Mouse (Mus musculus) layer of hippocampus, postnatal 14 days (tissue): ENCODE results near the gene Zfp697. TPM values are rescaled to one million over a fixed set of nuclear protein-coding genes. Genes with fewer than 3 reads are reported as not detected.
A peak's percentile ranks its signal among the peaks of the same experiment; 100 is the strongest.
"Not testable (repeated sequence)": the region's sequence is repeated elsewhere in the genome, so short reads cannot be mapped to it uniquely, and the experiment has no call there.

Experiments used
- DNase-seq, 2 experiments: peaks; one replicate each; pipeline ENCODE4 v3.0.0; 2021 to 2022; ENCODE audit warnings: low spot score in 2 of 2, mixed read lengths in 1 of 2
- total RNA-seq, 2 experiments: library from RNA; stranded (reverse); gene quantifications; 2 replicates each; pipeline ENCODE4 v1.2.3; 2021

The Zfp697 gene
- total RNA-seq, 2 experiments from 2014 or later = 25.7 to 26.9 TPM

DNA sequence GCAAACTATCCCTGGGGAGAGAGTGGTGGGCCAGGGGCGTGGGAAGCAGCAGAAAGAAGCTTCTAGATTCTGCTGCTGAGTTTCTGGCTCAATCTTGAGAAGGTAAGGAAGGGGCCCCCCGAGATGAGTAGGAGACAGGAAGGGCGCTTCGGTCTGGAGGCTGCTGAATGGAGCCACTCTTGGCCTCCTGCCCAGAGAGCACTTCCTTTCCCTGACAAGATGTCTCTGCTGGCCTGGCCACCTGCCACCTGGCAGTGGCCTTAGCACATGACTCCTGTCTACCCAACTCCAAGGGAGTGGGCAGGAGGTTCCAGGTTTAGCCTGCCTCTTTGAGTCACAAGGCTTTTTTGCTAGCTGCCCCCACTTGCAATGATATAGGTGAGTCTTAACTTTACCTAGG, 35.1 kb downstream of the Zfp697 start:
- peak; percentile 66 to 76 for DNase-seq

DNA sequence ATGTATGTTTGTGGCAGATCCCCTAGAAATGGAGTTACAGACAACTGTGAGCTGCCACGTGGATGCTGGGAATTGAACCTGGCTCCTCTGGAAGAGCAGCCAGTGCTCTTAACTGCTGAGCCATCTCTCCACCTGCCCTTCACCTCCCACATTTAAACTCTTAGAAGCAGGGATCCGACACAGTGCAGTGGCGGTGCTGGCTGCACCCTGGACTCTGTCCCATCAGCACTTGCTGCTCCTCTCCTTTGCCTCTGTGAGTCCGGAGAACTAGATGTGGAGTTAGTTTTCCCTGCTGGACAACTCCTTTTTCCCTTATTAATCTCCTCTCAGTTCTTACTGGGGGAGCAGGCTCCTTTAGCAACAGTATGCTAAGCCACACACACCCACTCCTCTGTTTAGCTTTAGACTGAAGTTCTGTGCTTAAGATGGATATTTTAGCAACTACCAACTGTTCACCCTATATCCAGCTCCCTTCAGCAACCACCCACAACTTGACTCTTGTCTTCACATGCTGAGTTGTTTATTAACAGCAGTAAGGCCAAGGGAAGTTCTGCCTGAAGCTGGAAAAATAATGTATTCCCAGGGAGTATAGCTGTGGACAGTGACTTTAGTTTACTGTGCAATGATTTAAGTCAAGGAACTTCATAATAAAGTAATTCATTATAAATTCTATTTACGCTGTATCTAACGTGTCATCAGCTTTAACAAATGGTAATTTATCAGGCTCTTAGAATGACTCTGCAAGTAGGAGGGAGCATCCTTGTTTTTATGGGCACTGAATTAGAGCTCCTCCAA, 36.9 kb downstream of the Zfp697 start:
- DNase-seq = no peak

GRCm38 (mm10) chr3:98419786-98420070, 37.5 kb downstream of the Zfp697 start:
- no peak for DNase-seq

DNA sequence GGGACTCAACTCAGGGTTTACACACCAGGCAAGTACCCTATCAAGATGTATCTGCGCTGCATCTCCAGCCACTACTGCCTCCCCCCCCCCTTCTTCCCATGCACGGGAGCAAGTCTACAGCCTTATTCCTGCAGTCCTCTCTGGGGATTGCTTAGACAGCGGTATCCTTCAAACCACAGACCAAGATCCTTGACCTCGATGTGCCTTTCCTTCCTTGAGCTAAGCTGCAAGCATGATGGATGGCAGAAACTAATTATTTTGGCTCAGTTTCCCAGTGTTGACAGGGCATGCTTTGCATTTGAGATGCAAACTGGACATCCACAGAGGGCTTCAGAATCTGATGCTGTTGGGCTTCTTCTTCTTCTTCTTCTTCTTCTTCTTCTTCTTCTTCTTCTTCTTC, 40.7 kb downstream of the Zfp697 start:
- DNase-seq = no peak

GRCm38 (mm10) chr3:98426749-98427148, 44.5 kb downstream of the Zfp697 start:
- no peak for DNase-seq

GRCm38 (mm10) chr3:98427260-98427599, 45.0 kb downstream of the Zfp697 start:
- DNase-seq = no peak

GRCm38 (mm10) chr3:98427600-98428448, 45.6 kb downstream of the Zfp697 start:
- peak; percentile 82 to 87 for DNase-seq

DNA sequence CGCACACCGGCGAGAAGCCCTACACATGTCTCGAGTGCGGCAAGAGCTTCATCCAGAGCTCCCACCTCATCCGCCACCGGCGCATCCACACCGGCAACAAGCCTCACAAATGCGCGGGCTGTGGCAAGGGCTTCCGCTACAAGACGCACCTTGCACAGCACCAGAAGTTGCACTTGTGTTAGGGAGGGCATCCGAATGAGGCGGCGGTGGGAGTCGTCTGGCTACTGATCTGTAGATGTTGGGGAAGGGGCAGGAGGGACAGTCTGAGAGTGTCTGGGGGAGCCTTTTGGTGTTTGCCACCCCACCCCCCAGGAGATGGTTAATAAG, 46.2 kb downstream of the Zfp697 start:
- no peak for DNase-seq

DNA sequence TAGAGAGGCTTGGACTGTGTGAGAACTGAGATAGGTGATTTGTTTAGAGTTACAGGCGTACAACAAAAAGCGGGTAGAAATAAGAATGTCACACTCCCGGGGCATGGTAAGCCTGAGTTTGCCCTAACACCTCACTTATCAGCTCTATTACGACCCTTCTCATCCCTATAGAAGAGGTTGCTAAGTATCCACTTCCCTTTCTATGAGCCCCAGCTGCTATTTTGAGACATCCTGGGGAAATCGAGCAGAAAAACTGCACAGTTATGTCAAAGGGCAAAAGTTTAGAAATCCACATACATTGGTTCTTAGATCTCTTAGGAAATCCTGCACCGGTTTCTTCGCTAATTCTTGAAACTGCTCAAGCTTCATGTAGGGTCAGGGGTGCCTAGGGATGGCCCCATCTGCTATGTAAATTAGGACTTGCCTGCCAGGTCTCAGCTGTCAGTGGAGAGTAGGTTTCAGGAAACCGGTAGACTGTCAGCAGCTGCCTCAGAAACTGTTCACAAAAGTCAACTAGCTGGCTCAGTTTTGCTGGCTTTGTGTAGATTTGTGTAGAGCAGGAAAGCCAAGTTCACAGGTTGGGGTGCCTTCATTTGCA, 46.8 kb downstream of the Zfp697 start:
- DNase-seq = no peak

DNA sequence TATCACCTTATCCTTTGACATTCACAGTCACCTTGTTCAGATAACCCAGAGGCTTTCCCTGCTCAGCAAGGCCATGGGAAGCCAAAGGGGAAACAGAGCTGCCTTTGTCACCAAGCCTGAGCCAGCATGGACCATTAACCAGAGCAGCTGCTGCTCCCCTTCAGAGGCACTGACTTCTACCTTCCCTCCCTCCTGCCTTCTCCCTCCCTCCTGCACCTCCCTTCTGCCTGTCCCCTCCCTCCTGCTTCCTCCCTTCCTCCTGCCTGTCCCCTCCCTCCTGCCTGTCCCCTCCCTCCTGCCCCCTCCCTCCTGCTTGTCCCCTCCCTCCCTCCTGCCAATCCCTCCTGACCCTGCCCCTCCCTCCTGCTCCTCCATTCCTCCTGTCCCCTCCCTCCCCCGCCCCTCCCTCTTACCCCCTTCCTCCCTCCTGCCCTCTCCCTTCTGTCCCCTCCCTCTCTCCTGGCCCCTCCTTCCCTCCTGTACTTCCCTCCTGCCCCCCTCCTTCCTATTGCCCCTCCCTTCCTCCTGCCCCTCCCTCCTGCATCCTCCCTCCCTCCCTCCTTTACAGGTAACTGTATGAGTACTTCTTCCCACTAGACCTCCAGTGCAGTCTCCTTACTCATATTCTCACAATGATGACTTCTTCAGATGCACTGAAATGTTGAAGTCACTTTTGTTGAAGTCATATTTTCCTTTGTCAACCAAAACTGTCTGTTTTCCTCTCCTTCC, 52.0 kb downstream of the Zfp697 start:
- no peak for DNase-seq

- DNase-seq = no peak
Observed at GRCm38 (mm10) chr3:98435030-98435429, 52.8 kb downstream of the Zfp697 start.

DNA sequence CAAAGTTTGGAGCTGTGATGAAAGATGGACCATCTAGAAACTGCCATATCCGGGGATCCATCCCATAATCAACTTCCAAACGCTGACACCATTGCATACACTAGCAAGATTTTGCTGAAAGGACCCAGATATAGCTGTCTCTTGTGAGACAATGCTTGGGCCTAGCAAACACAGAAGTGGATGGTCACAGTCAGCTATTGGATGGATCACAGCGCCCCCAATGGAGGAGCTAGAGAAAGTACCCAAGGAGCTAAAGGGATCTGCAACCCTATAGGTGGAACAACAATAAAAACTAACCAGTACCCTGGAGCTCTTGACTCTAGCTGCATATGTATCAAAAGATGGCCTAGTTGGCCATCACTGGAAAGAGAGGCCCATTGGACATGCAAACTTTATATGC, 60.0 kb downstream of the Zfp697 start:
- not testable (repeated sequence) for DNase-seq

GRCm38 (mm10) chr3:98443149-98443779, 61.0 kb downstream of the Zfp697 start:
- DNase-seq = not testable (repeated sequence)

DNA sequence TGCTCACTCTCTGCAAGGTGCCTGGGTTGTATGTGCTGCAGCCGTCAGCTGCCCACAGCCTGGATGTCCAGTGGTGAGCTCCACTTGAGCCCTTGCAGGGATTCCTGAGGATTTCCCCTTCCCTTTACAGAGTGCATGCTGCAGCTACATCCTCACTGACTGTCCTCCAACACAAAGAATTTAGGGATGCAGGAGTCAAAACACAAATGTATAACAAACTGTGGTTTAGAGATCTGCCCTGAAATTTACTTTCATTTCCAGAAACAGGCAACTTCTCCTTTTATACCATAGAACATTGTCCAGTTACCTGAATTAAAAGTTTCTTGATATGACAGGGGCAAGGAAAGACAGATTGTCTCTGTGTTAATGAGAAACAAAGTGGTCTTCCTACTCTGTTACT, 61.7 kb downstream of the Zfp697 start:
- DNase-seq = not testable (repeated sequence)

- not testable (repeated sequence) for DNase-seq
Observed at GRCm38 (mm10) chr3:98453786-98454185, 71.5 kb downstream of the Zfp697 start.

DNA sequence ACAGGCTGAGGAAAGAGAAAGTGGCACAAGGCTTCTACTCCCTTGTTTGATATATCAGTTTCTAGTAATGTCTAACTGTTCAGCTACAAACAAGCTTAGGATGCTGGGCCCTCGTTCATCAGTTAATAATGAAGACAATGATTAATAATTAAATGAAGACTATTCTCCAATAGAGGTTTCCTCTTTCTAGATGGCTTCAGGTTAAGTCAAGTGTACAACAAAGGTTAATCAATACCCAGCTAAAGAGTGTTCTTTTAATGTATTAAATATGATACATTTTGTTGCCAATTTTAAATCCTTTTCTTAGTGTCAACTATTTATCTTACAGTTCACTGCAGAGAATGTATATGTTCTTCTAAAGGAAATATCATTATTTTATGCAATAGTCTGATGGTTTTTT, 74.8 kb downstream of the Zfp697 start, which contains the start of gene Gm4450:
Gene Gm4450, minus strand, starts transcription at position 101 of the 400 bp plus-strand sequence.
- not testable (repeated sequence) for DNase-seq

DNA sequence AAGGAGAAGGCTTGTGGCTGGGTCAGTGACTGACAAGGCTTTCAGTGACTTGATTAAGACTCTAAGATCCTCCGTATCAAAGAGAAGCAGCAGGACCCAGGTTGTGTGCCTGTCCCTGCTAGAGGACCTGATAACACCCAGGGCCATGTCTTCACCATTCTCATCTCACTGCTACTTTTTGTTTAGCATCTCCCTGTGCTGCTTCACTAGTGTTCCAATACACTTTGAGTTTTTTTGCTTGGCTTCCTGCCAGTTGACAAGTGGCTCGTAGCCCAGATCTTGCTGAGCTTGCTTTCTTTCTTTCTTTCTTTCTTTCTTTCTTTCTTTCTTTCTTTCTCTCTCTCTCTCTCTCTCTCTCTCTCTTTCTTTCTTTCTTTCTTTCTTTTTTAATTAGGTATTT, 87.1 kb downstream of the Zfp697 start:
- DNase-seq = not testable (repeated sequence)

- not testable (repeated sequence) for DNase-seq
Observed at GRCm38 (mm10) chr3:98471057-98471456, 88.8 kb downstream of the Zfp697 start.

- not testable (repeated sequence) for DNase-seq
Observed at GRCm38 (mm10) chr3:98471499-98471898, 89.2 kb downstream of the Zfp697 start.

GRCm38 (mm10) chr3:98494184-98494583, 111.9 kb downstream of the Zfp697 start:
- not testable (repeated sequence) for DNase-seq

DNA sequence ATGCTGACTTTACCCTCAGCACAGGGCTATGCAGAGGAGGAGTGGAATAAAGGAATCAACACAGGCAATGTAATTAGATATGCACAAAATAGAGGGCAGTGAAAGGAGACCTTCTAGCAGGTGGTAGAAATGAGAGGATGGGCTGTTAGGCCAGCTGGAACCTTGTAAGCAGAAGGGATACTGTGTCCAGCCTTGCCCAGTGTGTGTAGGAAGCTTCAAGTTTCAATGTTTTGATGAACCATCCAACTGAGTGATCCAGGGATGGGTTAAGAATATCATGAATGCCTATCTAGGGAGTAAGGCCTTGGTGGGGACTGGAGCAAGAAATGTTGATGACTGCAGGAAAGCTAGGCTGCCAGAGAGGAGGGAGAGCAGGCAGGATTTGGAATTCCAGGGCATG, 112.8 kb downstream of the Zfp697 start:
- not testable (repeated sequence) for DNase-seq
